Mouse (Mus musculus): ENCODE measurements around the gene Trappc2l.

Gene Trappc2l

GRCm38 (mm10) chr8:122584981-122585380 lies 26.5 kb upstream of the Trappc2l start:
- no peak for DNase-seq

DNA sequence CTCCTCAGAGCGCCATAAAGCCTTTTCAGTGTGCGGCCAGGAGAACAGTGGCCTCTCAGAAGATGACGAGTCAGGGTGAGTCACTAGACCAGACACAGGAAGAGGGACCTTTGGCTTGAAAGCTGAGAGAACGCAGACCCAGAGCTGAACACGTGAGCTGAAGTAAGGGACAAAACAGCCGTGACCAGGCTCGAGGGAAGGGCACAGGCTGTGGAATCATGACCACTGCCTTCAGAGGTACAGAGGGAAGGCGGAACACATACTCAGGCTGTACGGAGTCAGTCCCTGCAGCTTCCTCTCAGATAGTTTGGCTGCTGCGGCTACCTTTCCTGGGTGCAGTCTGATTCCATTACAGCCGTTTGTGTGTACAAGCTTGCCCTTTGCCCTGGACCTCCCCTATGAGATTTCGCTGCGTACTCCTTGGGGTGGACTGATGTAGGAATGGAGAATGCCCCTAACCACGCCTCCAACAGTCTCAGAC lies 26.0 kb upstream of the Trappc2l start:
- no peak for DNase-seq

DNA sequence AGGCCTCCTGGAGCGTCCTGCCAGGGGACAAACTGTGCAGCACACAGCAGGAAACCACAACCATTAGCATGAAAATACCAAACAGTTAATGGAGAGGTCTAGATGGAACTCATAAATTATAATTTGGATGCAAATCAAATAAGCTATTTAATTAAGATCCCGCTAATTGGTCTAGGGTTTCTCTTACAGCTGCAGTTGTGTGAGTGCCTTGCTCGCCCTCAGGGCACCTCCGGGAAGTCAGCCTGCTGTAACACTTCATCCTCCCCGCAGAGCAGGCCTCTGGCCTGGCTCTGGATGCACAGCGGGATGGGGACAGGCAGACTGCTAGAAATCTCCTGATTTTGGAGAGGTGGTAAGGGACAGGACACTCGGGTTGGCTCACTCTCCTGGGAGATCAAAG lies 25.3 kb upstream of the Trappc2l start:
- DNase-seq: no peak

DNA sequence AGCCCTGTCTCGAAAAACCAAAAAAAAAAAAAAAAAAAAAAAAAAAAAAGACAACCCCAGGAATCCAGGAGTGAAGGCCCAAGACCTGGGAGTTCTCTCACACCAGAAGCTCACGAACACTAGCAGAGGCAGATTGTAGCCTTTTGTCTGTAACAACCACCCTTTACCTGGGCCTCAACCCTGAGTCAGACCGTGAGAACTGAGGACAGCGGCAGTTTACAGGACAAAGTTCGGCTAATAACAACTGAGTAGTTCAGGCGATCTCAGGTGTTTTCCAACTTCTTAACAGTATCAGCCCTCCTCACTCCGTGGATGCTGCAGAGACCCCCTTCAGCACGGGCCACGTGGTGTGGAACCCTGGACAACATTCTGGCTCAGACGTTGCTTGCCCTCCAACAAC lies 24.7 kb upstream of the Trappc2l start:
- no peak for DNase-seq

DNA sequence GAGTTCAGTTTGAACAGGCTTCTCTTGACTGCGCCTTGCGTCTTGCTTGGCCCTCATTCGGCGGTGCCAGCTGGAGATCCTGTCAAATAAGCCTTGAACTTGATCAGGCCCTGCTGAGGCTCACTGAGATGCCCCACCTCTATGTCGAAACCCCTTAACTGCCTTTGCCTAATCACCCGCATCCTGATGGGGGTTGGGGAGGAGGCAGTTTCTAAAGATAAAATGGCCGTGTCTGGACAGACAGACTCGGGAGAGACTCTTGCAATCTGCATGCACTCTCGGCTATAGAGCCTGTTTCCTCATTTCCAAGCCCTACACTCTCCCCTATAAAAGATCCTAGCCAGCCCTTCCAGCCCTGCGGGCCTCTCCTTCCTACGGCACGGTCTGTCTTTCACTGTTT lies 18.2 kb upstream of the Trappc2l start:
- DNase-seq: peak in 1 of 2 experiments; percentile 28

- no peak for DNase-seq
Observed at GRCm38 (mm10) chr8:122593783-122594507, 17.5 kb upstream of the Trappc2l start.

- DNase-seq: no peak
Observed at GRCm38 (mm10) chr8:122596031-122596430, 15.4 kb upstream of the Trappc2l start.

- no peak for DNase-seq
Observed at GRCm38 (mm10) chr8:122600666-122601065, 10.8 kb upstream of the Trappc2l start.

GRCm38 (mm10) chr8:122604640-122605039 lies 6.8 kb upstream of the Trappc2l start:
- no peak for DNase-seq

DNA sequence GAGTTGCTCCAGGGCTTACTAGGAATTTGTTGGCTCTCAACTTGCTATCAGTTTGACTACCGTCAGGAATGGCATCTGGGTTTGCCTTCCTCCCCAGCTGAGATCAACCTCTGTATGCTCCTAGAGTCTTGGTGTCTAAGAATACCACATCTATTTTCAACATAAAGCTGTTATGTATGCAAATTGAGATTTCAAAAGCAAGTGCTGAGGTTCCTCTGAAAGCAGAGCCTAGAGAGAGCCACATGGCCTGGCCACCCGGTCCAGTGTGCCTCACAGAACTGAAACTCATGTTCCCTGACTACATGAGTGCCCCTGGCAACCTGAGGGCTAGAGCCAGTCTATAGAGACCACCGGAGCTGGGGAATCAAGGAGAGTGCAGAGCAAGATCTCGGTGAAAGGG lies 6.1 kb upstream of the Trappc2l start:
- DNase-seq: no peak

GRCm38 (mm10) chr8:122606810-122607209 lies 4.6 kb upstream of the Trappc2l start:
- DNase-seq: no peak

DNA sequence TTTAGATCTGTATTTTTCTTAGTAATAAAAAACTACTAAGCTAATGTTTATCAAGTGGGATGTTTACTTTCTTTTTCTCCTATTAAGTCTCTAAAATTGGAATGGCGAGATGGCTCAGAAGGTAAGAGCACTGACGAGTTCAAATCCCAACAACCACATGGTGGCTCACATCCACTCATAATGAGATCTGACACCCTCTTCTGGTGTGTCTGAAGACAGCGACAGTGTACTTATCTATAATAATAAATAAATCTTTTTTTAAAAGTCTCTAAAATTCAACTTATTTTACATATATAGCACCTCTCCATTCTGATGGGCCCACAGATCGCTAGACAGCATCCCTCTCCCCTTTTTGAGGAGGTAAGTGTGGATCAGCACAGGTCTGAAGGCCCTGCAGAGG lies 1.2 kb upstream of the Trappc2l start:
- no peak for DNase-seq

DNA sequence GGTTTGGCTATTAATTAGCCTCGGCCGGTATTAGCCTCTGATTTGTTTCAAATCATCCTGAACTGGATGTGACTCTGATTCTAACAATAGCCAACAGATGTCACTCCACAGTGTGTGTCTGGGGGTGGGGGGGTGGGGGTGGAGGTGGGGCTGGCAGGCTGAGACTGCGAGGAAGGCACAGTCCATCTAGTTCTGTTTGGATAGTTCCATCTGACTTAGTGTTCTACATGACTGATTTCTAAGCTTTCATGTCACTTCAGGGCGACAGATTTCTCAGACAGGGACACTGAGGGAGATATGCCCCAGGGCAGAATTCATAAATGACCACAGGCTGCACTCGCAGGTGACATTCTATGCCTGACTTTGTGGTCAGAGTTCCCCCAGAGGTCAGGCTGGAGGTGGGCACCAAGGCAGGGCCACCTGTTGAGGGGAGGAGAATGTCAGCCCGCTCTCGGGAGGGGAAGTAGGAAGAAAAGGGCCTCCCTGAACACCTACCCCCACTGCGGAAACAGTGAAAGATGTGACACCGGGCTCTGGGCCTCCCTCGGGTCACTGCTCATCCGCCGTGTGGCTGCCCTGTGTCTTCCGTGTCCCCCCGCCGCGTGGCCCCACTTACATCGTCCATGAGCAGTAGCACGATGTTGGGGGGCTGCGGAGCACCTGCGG lies 695 bp upstream of the Trappc2l start:
- DNase-seq: no peak

DNA sequence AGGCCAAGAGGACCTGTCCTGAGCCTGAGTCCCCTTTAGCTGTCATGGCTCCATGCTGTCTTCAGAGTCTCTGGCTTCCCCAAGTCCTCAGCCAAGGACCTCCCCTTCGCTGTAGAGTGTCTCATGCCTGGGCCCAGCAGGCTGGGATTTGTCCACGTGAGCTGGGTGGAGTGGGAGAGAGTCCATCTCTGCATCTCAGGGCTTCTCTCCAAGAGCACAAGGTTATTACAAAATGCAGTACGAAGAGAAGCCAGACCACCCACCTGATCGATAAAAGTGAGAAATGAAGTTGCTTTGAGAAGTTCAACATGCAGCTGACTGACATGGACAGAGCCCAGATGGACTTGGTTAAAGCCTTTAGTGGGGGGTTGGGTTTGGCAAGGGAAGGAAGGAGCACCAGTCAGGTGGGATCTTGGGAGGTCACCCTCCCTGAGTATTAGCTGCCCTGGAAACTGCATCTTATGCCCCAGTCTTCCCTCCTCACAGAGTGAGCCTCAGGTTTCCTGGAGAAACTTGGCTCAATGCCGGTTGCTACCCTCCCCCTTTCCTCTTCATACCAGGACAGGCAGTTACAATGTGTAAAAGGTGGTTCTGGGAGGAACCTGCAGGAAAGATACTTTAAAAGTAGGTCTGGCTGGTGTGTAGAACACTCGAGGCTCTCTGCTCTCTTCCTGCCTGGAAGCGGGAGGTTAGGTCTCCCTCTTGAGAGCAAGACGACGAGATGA lies 4.9 kb downstream of the Trappc2l start:
- DNase-seq: peak; percentile 39 to 67

DNA sequence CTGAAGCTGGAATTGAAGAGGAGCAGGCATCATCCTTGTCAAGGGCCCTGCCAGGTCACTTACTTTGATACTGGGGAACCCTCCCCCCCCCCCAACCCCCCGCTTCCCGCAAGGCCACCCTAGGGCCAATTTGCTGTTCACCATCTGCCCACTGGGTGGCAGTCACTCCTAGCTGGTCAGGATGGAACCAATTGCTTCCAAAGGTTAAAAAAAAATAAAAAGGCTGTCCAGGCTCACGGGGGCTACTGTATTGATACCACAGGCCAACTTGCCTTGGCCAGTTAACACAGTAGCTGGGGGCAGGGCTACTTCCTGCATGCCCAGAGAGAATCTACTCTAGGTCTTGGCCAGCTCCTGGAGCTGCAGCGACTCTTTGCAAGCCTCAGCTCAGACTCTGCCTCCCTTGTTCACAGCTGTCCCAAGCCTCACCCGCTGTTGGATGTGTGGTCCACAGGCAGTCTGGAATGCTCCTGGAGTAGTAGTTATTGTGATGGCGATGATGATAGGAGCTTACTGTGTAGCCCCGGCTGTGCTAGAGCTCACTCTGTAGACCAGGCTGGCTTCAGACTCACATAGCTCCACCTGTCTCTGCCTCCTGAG lies 6.6 kb downstream of the Trappc2l start:
- DNase-seq: peak; percentile 86 to 91

DNA sequence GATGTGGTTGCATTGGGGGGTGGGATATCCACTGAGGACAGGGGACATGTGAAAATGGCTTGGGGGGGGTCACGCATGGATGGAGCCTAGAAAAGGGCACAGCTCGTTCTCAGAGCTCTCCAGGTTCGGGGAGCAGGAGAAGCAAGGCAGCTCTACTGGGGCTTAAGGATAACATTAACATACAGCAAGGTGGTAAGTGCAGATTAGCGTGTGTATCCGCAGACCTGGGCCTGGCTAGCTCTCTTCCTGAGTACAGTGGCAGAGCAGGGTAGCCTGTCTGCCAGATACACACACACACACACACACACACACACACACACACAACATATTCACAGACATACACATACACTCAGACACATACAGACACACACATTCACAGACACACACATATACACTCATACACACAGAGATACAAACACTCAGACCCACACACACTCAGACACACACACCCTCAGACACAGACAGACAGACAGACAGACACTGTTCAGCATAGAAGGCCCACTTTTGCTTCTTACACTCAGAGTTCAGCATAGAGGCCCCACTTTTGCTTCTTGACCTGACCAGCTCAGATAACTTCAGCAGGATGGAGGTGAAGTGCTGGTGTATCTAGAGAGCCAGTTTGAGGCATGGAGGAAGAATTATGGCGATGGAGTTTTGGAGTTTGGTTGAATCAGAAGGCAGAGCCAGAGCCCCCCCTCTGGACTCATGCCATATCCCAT lies 7.4 kb downstream of the Trappc2l start:
- DNase-seq: no peak

- DNase-seq: no peak
Observed at GRCm38 (mm10) chr8:122620446-122620845, 9.0 kb downstream of the Trappc2l start.

DNA sequence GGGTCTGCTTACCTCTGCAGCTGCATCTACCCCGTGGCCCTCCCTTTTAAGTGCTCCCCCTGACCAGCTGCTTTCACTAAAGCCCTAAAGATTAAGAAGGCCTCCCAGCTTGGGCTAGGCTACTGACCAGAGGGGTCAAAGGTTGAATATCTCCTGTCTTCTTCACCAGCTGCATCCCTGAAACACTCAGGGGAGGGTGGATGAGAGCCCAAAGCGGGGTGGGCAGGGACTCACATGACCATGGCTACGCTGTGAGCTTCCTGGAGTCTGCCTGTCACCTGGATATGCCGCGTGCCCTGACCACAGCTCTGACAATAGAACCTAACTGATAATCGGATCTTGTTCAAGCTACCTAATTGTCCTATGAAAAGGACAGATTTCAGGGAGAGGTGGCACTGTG lies 11.3 kb downstream of the Trappc2l start, which contains the start of gene Pabpn1l:
TSS of gene Pabpn1l (minus strand) at position 13 of the 400 bp plus-strand sequence.
- DNase-seq: no peak

DNA sequence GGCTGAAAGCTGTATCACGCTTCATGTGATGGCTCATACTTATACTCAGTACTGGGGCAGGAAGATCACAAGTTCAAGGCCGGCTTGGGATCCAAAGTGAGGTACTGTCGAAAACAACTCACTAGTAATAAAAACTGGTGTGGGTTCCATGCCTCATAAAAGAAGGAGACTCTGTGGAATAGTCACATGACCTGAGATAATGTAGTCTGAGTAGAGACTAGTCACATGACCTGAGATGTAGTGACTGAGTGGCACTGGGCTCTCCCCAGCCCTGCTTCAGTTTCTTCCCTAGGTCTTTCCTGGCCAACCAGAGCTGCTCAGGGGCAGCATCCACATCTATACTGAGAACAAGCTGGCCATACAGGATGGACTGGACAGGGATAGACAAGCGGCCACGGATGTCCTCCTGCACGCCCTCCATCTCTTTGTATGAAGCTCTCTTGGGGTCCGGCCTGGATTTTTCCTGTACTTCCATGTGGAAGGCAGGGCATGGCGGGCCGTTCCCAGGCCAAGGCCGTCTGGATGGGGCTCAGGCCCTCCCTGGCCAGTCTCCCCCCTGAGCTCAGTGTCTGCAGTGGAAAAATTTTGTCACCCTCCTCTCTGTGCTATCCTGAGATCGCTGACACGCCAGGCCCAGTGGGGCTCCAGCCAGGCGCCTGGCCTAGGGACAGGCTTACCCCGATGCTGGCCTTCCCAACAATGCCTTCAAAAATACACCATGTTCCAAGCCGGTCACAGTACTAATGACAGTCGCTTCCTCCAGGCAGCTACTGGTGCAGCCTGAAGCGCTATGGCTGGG lies 12.6 kb downstream of the Trappc2l start:
- DNase-seq: peak in 1 of 2 experiments; percentile 40

- no peak for DNase-seq
Observed at GRCm38 (mm10) chr8:122624653-122625052, 13.2 kb downstream of the Trappc2l start.

DNA sequence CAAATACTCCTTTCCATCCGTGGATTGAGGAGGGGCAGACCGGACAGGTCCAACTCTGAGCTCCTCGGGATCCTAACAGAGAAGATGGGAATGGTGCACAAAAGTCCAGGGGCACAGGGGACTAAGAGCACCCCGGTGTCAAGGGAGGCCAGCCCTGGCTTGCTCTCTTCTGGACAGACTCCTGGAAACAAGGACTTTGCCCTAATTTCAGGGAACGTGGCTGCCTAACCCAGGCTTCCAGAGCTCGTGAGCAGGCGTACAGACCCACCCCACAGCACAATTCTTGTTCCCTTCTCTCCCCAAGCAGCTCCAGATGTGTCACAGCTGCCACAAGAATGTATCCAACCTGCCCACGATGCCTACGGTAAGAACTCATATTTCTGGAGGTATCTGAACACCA lies 14.4 kb downstream of the Trappc2l start:
- no peak for DNase-seq

GRCm38 (mm10) chr8:122626896-122627295 lies 15.5 kb downstream of the Trappc2l start:
- no peak for DNase-seq

Measured in lung, postnatal 4 days (tissue).